ENCODE assay signal across 9 mouse cellular contexts in the genomic region with DNA sequence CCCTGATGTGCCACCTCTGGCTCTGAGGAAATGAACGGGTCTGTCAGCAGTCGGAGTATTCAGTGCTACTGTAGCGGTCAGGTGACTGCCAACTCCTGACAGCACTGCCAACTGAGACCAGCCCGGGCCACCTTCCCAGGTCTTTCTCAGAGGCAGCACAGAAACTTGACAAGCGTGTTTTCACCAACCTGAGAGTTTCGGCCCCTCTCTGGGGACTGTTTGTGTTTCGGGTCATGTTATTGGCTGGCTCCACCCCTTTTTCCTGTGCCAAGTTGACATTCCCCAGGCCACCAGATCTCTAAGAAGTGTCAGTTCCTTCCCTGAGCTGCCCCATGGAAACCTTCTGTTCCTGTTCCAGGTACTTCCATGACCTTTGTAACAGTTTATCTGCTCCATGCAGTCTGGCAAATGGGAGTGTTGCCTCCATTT. TPM values are rescaled to one million over a fixed set of nuclear protein-coding genes. Genes with fewer than 3 reads are reported as not detected.
A peak's percentile ranks its signal among the peaks of the same experiment; 100 is the strongest.
DNase-seq lines count a peak whose midpoint lies in the region; ATAC-seq and TF ChIP-seq lines count a peak whose summit lies in the region.
"Had no signal": no experiment of that assay in that cellular context is flagged by ENCODE, and none has a peak within 500 bp of the region (broad histone marks: within the 10 kb centered on the region; RNA-seq: fewer than 3 reads in every experiment).

No protein-coding gene starts in this region.

- peak overlapping the region; percentile 62; the same call in 1 of the 2 replicates for H3K27ac ChIP-seq in intestine, postnatal 0 days (ENCODE audit: low read depth, low read length)
- no peak overlapping the region for H3K27ac ChIP-seq in hindbrain, embryonic 12.5 days
- no peak overlapping the region for H3K27ac ChIP-seq in midbrain, embryonic 10.5 days (replicated peaks)

- H3K9ac ChIP-seq in intestine, postnatal 0 days (ENCODE audit: low read depth, low read length), result no peak overlapping the region
- no peak overlapping the region for H3K9ac ChIP-seq in hindbrain, embryonic 12.5 days

- H3K4me1 ChIP-seq in intestine, postnatal 0 days (replicated peaks; ENCODE audit: control insufficient read depth, insufficient read depth, low read length), result no peaks in the 10 kb centered on the region; the same call in 1 of the 2 replicates
- H3K4me1 ChIP-seq in lung, adult 2 months (ENCODE audit: control insufficient read depth, insufficient read depth, low read length), result peaks cover 17% of the 10 kb centered on the region
- no peaks in the 10 kb centered on the region for H3K4me1 ChIP-seq in hindbrain, embryonic 12.5 days
- peaks cover 4% of the 10 kb centered on the region; the same call in 1 of the 2 replicates for H3K4me1 ChIP-seq in midbrain, embryonic 10.5 days

- peak; percentile 36 for DNase-seq in embryo, embryonic 11 days
- peak; percentile 71 for DNase-seq in gastrocnemius, postnatal 25 days
- DNase-seq in lung, adult 2 months, result peak; percentile 72
- no peak for DNase-seq in layer of hippocampus, adult 9-11 months
- DNase-seq in midbrain, embryonic 10.5 days (ENCODE audit: low spot score), result no peak
- no peak for DNase-seq in cerebellum, adult 9-11 months

- no peaks in the 10 kb centered on the region for H3K9me3 ChIP-seq in intestine, postnatal 0 days (ENCODE audit: control insufficient read depth)
- H3K9me3 ChIP-seq in hindbrain, embryonic 12.5 days (replicated peaks), result no peaks in the 10 kb centered on the region
- H3K9me3 ChIP-seq in midbrain, embryonic 10.5 days (replicated peaks), result no peaks in the 10 kb centered on the region
- H3K9me3 ChIP-seq: G1E had no signal

- TF ChIP-seq CTCF in intestine, postnatal 0 days (IDR thresholded peaks at IDR 0.05; ENCODE audit: low read depth), result no peak
- no peak for TF ChIP-seq CTCF in lung, adult 2 months (IDR thresholded peaks at IDR 0.05; ENCODE audit: insufficient read depth, low read length)

- 6% methylated on average over 7 of the region's 7 CpGs for WGBS in intestine, postnatal 0 days
- WGBS in lung, adult 2 months, result 18% methylated on average over 7 of the region's 7 CpGs
- 58% methylated on average over 7 of the region's 7 CpGs for WGBS in hindbrain, embryonic 12.5 days
- WGBS in midbrain, embryonic 10.5 days, result 67% methylated on average over 7 of the region's 7 CpGs

- peak; percentile 71 for ATAC-seq in intestine, postnatal 0 days
- no peak for ATAC-seq in hindbrain, embryonic 12.5 days (ENCODE audit: low FRiP score)

- H3K4me3 ChIP-seq in intestine, postnatal 0 days (ENCODE audit: low read depth, low read length), result no peak overlapping the region
- H3K4me3 ChIP-seq in lung, adult 2 months (replicated peaks; ENCODE audit: extremely low read depth, low read depth, low read length), result no peak overlapping the region
- H3K4me3 ChIP-seq in hindbrain, embryonic 12.5 days, result no peak overlapping the region
- no peak overlapping the region for H3K4me3 ChIP-seq in midbrain, embryonic 10.5 days

- no peaks in the 10 kb centered on the region for H3K36me3 ChIP-seq in intestine, postnatal 0 days (ENCODE audit: control insufficient read depth, insufficient read depth)
- H3K36me3 ChIP-seq in hindbrain, embryonic 12.5 days, result peaks cover 15% of the 10 kb centered on the region
- peaks cover 19% of the 10 kb centered on the region for H3K36me3 ChIP-seq in midbrain, embryonic 10.5 days
- H3K36me3 ChIP-seq: G1E had no signal

- TF ChIP-seq POLR2A in lung, adult 2 months (IDR thresholded peaks at IDR 0.05; ENCODE audit: borderline replicate concordance, extremely low read depth, low read depth, low read length), result peak; percentile 67; the same call in 1 of the 2 replicates

- H3K27me3 ChIP-seq in intestine, postnatal 0 days (replicated peaks; ENCODE audit: control insufficient read depth, insufficient read depth, low read length), result no peaks in the 10 kb centered on the region
- no peaks in the 10 kb centered on the region for H3K27me3 ChIP-seq in hindbrain, embryonic 12.5 days
- H3K27me3 ChIP-seq in midbrain, embryonic 10.5 days (ENCODE audit: low read depth, poor library complexity, severe bottlenecking), result no peaks in the 10 kb centered on the region

- H3K4me2 ChIP-seq in intestine, postnatal 0 days (replicated peaks; ENCODE audit: low read depth), result peak overlapping the region; percentile 3; the same call in 1 of the 2 replicates
- no peak overlapping the region for H3K4me2 ChIP-seq in hindbrain, embryonic 12.5 days (replicated peaks)

RNA-seq across cellular contexts. Expression of a gene that starts 25.8 kb away (rescaled TPM):
- 10 to 100 TPM; 15.4 to 18.0 TPM for total RNA-seq in gastrocnemius, postnatal 25 days (2021)
- polyA plus RNA-seq in intestine, postnatal 0 days (2015; fragmentation: Nextera tagmentation; extraction: Ambion mirVana), result 9.9 and 11.9 TPM in 2 replicates
- polyA plus RNA-seq in lung, adult 2 months (2012; rRNA removed), result 120 and 133 TPM in 2 replicates
- polyA plus RNA-seq in hindbrain, embryonic 12.5 days (2016; fragmentation: Nextera tagmentation; extraction: Ambion mirVana), result 31.8 and 33.2 TPM in 2 replicates
- polyA plus RNA-seq in midbrain, embryonic 10.5 days (2016; fragmentation: Nextera tagmentation; extraction: Ambion mirVana), result 12.8 and 14.8 TPM in 2 replicates

RNA-seq across cellular contexts. Expression of a gene that starts 45.8 kb away (rescaled TPM):
- 1 to 10 TPM; 5.1 TPM for total RNA-seq in gastrocnemius, postnatal 25 days (2021)
- polyA plus RNA-seq in intestine, postnatal 0 days (2015; fragmentation: Nextera tagmentation; extraction: Ambion mirVana), result 22.3 and 25.6 TPM in 2 replicates
- 26.1 and 31.8 TPM in 2 replicates for polyA plus RNA-seq in lung, adult 2 months (2012; rRNA removed)
- polyA plus RNA-seq in hindbrain, embryonic 12.5 days (2016; fragmentation: Nextera tagmentation; extraction: Ambion mirVana), result 38.0 and 38.5 TPM in 2 replicates
- polyA plus RNA-seq in midbrain, embryonic 10.5 days (2016; fragmentation: Nextera tagmentation; extraction: Ambion mirVana), result 47.7 and 50.1 TPM in 2 replicates

RNA-seq across cellular contexts. Expression of a gene that starts 46.1 kb away (rescaled TPM):
- 1 to 10 TPM; 3.3 to 3.4 TPM for total RNA-seq in gastrocnemius, postnatal 25 days (2021)
- polyA plus RNA-seq in intestine, postnatal 0 days (2015; fragmentation: Nextera tagmentation; extraction: Ambion mirVana), result 2.2 and 2.3 TPM in 2 replicates
- 17.1 and 20.8 TPM in 2 replicates for polyA plus RNA-seq in lung, adult 2 months (2012; rRNA removed)
- polyA plus RNA-seq in hindbrain, embryonic 12.5 days (2016; fragmentation: Nextera tagmentation; extraction: Ambion mirVana), result 20.4 and 21.7 TPM in 2 replicates
- 11.1 and 14.1 TPM in 2 replicates for polyA plus RNA-seq in midbrain, embryonic 10.5 days (2016; fragmentation: Nextera tagmentation; extraction: Ambion mirVana)

RNA-seq across cellular contexts. Expression of a gene that starts 56.8 kb away (rescaled TPM):
- 1 to 10 TPM; 7.5 TPM for total RNA-seq in gastrocnemius, postnatal 25 days (2021)
- 61.5 and 62.2 TPM in 2 replicates for polyA plus RNA-seq in intestine, postnatal 0 days (2015; fragmentation: Nextera tagmentation; extraction: Ambion mirVana)
- polyA plus RNA-seq in lung, adult 2 months (2012; rRNA removed), result 65.0 and 66.0 TPM in 2 replicates
- 124 and 130 TPM in 2 replicates for polyA plus RNA-seq in hindbrain, embryonic 12.5 days (2016; fragmentation: Nextera tagmentation; extraction: Ambion mirVana)
- 145 and 150 TPM in 2 replicates for polyA plus RNA-seq in midbrain, embryonic 10.5 days (2016; fragmentation: Nextera tagmentation; extraction: Ambion mirVana)

Comparison
In these comparisons a context has a peak if more than half of its experiments do, and no peak if none do; other contexts are left out.
1. DNase-seq: peak in embryo, embryonic 11 days (single experiment), gastrocnemius, postnatal 25 days (single experiment) and lung, adult 2 months (single experiment); none in layer of hippocampus, adult 9-11 months (single experiment), midbrain, embryonic 10.5 days (single experiment) and cerebellum, adult 9-11 months (single experiment).